Mouse (Mus musculus): ENCODE data around the gene L1td1.
A peak's percentile ranks its signal among the peaks of the same experiment; 100 is the strongest.
"Not testable (repeated sequence)": the region's sequence is repeated elsewhere in the genome, so short reads cannot be mapped to it uniquely, and the experiment has no call there.

Gene L1td1

DNA sequence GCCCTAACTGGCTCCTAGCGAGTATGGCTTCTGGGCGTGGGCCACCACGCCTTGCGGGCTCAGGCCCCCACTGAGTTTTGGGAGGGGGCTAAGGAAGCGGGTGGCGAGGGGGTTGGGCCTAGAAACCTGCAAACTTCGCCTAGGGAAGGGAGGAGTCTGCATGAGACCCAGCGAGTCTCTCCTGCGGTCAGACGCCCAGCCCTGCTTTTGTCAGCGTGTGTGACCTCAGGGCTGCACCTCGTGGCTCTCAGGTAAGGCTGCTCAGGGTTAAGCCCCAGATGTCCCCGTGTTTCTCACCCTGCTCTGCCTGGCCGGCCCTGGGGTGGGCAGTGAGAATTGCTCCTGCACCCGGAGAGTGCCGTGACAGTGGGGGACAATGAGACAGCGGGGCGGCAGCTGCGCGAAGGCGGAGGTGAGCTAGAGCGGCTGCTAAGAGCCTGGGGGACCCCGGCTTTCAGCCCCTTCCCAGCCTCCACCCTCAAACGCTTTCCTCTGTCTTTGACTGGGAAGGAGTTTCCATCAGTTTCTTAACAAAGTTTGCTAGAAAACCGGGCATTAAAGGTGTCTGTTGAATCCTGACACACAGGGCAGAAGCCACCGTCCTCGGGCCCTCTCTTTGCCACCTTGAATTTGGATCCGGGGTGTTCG, at the start of gene L1td1:
TSS of gene L1td1 (plus strand) at position 145 of the 648 bp plus-strand sequence.
- no peak for DNase-seq (ENCODE audit: low spot score)

DNA sequence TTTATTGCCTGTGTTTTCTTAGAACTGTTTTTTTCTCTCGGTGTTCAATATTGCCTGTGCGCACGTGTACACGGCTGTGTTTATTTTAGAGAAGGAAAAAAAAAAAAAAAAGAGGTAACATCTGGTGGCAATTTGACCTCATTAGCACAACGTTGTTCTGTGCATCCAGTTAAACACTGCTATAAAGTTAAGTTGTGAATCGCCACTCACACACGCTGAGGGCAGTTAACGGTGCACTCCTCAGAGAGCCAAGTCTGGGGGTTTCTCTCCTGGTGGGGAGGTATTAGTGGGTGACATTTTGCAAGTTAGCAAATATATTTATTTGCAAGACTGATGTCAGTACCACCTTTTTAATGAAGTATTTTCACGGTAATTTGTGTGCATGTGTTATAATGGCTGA, 49.0 kb upstream of the L1td1 start:
- DNase-seq (ENCODE audit: low spot score) = no peak

GRCm38 (mm10) chr4:98686678-98687267, 39.8 kb upstream of the L1td1 start:
- DNase-seq (ENCODE audit: low spot score) = no peak

DNA sequence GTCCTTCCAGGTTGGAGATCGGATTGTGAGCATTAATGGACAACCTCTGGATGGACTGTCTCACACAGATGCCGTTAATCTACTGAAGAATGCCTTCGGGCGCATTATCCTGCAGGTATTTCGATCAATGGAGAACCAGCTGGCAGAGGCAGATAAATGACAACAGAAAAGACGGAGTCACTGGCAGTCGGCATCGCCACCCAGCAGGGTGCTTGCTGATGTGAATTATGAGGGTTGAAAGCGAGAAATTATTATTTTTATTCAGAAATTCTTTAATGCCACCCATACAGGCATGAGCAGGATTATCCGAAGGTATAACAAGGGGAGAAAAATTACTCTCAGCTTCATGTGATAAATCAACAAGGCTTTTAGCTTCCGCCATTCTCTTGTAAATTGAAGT, 38.4 kb upstream of the L1td1 start:
- DNase-seq (ENCODE audit: low spot score) = no peak

DNA sequence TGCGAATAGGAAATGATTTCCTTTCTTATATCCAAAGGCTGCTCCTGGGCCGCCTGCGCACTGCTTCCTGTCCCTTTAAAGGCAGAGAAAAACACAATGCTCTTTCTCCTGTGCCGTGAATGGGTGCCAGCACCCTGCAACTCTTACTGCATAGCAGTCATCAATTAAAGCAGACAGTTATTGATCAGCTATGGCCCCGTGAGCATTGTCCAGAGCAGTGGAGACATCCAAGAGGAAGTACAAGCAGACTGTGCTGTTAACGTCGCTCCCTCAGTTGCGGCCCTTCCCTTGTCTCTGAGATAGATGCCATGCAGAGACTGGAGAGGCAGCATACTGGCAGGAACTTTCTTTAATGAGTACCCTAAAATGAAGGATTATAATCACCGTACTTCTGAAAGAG, 38.0 kb upstream of the L1td1 start:
- DNase-seq (ENCODE audit: low spot score) = no peak

DNA sequence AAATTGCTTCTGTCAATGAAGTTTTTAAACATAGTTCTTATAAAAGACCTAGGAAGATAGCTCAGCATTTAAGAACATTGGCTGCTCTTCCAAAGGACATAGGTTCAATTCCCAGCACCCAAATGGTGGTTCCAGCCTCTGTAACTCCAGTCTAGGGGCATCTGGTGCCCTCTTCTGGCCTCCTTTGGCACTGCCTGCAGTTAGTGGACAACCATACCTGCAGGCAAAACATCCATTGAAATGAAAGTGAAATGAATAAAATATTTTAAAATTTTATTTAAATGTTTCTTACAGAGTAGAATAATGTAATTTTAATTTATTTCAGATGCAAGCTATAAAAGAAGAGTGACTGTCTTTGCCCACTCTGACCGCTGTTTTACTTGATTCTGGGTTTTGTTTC, 36.5 kb upstream of the L1td1 start:
- no peak for DNase-seq (ENCODE audit: low spot score)

GRCm38 (mm10) chr4:98693465-98694185, 32.9 kb upstream of the L1td1 start:
- no peak for DNase-seq (ENCODE audit: low spot score)

DNA sequence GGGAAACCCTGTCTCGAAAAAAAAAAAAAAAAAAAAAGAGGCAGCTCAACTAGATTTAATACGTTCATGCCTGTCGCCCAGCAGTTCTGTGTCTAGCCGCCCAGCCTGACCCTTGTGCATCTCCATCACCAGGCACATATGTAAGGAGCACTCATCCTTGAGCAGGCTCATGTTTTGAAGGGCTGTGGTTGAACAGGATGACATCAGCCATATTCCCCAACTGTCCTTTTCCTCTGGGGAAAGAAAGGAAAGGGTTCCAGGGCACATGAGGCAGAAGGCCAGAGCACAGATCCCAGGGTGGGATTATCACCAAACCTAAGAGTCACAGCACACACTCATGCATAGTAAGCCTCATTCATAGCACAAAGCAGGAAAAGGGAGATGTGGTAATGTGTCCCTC, 28.6 kb upstream of the L1td1 start:
- no peak for DNase-seq (ENCODE audit: low spot score)

DNA sequence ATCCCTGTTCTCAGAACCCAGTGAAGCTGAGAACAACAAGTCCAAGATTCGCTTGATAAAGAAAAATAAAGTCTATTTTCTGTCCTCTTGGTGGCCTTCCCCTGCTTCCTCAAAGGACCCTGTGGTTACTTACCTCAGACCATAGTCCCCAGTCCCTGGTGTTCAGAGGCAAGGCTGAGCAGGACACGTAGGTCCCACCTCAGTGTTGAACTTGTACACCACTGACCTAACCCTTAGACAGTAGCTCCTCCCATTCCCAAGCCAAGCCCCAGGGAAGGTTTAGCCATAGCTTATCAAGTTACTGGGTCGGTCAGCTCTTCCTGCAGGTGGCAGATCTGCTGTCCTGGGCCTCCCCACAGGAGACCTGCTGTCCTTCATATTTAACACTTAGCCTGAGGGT, 27.6 kb upstream of the L1td1 start:
- DNase-seq (ENCODE audit: low spot score) = no peak

- no peak for DNase-seq (ENCODE audit: low spot score)
Measured at GRCm38 (mm10) chr4:98700156-98700555, 26.4 kb upstream of the L1td1 start.

GRCm38 (mm10) chr4:98702201-98702894, 24.2 kb upstream of the L1td1 start:
- DNase-seq (ENCODE audit: low spot score) = peak; percentile 61

DNA sequence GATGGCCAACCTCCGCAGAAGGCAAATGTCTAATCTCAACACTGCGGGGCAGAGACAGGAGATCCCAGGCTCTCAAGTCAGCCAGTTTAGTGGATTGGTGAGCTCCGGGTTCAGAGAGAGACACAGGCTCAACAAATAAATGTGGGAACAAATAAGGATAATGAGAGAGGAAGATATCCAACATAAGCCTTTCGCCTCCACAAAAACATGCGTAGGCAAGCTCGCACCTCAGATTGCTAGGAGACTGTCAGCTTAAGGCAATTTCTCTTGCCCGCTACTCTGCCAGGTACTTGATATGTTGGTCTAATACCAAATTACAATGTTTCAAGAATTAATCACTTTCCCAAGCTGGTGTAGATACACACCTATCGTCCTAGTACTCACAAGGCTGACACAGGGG, 15.6 kb upstream of the L1td1 start:
- no peak for DNase-seq (ENCODE audit: low spot score)

DNA sequence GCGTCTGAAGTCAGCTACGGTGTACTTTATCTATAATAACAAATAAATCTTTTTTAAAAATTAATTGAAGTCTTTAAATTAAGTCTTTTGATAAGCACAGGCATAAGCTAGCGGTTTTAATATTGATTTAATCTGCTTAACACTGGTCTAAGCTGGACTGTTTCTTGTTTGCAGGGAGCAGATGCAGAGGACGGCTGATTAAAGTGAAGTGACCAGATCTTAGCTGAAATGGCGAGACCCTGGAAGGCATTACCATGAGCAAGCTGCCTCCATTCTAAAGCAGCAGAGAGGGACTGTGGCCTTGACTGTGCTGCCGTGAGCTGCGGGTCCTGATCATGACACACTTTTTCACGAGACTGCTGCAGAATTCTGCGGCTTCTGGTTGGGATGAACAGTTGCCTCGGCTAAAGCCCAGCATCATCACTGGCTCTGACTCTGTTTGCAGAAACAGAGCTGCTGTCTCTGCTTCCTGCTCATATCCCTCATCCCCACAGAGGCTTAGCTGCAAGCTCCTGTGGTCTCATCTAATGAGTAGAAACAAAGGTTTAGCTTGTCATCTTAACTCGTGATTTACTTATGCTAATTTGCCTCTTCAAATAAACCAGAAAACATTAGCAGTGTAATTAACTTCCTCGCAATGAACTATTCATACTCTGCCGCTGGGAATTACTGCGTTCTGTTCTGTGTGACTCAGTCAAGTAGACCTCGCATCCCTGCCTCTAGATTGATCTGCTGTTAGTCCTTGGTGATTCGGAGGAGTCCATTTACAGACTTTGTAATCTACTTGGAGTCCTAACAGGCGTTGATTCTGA, 8.6 kb upstream of the L1td1 start:
- DNase-seq (ENCODE audit: low spot score) = no peak

GRCm38 (mm10) chr4:98718547-98718917, 8.0 kb upstream of the L1td1 start:
- no peak for DNase-seq (ENCODE audit: low spot score)

GRCm38 (mm10) chr4:98722454-98722853, 4.1 kb upstream of the L1td1 start:
- peak; percentile 55 for DNase-seq (ENCODE audit: low spot score)

GRCm38 (mm10) chr4:98724682-98725081, 1.9 kb upstream of the L1td1 start:
- not testable (repeated sequence) for DNase-seq (ENCODE audit: low spot score)

DNA sequence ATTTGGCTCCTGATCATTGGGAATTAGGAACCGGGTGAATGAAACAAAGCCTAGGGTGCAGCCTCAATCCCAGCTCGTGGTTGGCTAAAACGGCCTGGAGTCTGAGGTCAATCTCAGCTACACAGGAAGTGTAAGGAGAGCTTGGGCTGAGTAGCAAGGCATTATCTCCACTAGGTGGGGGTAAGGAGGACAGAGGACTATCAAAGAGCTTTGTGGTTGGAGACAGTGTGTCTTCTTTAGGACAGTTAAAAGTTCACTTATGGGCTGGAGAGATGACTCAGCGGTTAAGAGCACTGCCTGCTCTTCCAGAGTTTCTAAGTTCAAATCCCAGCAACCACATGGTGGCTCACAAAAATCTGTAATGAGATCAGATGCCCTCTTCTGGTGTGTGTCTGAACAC, 1.1 kb upstream of the L1td1 start:
- DNase-seq (ENCODE audit: low spot score) = no peak

- DNase-seq (ENCODE audit: low spot score) = no peak
Measured at GRCm38 (mm10) chr4:98727295-98727958, 893 bp downstream of the L1td1 start.

DNA sequence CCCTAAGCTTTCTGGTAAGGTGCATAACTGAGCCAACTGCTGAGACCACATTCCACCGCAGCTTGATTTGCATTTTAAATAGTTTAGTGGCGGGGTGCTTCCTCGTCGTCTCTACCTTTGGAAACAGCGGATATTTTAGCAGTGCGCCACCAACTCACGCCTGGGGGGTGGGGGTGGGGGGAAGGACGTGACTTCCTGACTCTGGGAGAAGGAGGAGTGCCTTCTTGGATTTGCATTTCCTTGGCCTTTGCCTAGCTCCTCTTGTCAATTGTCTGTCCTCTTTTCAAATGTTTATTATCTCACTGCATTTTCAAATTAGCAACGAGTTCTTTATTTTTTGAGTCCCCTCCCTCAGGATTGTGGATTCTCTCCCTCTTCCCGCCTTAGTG, 1.4 kb downstream of the L1td1 start:
- DNase-seq (ENCODE audit: low spot score) = no peak

GRCm38 (mm10) chr4:98728716-98729115, 2.2 kb downstream of the L1td1 start:
- DNase-seq (ENCODE audit: low spot score) = no peak

DNA sequence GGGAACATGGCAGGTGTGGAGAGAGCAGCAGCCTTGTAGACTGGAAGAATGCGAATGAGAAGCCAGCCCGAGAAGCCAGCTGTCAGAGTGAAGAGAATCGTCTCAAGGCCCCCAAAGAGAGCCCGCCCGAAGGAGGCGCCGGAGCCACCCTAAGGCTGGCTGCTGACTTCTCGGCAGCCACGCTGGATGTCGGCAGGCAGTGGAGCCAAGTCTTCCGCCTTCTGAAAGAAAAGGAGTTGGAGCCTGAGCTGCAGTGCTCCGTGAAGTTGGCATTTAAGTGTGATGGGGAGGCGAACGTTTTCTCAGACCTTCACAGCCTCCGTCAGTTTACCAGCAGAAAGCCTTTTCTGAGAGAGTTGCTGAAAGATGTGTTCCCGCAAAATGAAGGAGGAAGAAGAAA, 7.1 kb downstream of the L1td1 start:
- no peak for DNase-seq (ENCODE audit: low spot score)

DNA sequence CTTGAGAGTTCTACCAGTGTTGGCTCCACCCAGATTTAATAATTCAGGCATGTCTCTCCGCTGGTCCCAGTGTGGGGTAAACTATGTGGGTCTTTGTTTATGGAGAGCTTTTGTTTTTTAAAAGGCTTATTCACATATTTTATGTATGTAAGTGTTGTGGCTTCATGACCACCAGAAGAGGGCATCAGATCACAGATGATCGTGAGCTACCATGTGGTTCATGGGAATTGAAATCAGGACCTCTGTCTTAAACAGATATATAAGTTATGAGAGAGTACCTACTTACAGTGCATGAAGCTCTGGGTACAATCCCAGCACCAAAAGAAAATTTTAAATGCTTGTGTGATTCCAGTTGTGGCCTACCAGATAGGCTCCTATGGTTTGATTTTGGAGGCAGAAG, 13.2 kb downstream of the L1td1 start:
- DNase-seq (ENCODE audit: low spot score) = no peak

Measured in urinary bladder, postnatal 25 days (tissue).